Mouse (Mus musculus): Measurements from ENCODE around the gene Prps1l1. TPM values are rescaled to one million over a fixed set of nuclear protein-coding genes. Genes with fewer than 3 reads are reported as not detected.

Prps1l1 gene
- polyA plus RNA-seq, 1 experiment from 2014 or later = not detected

Other genes starting within 250 kb of the Prps1l1 start
- 9.8 and 10.2 TPM in 2 replicates for gene Hdac9, start 67.7 kb upstream of the Prps1l1 start, polyA plus RNA-seq (2014; fragmentation: Nextera tagmentation; extraction: Ambion mirVana)
- gene Snx13, start 62.4 kb downstream of the Prps1l1 start, polyA plus RNA-seq (2014; fragmentation: Nextera tagmentation; extraction: Ambion mirVana) = 29.0 and 32.1 TPM in 2 replicates